Mouse (Mus musculus) embryonic fibroblast, embryonic 13.5 days (primary cell): ENCODE measurements around the gene St3gal4. TPM values are rescaled to one million over a fixed set of nuclear protein-coding genes. Genes with fewer than 3 reads are reported as not detected.

Source experiments
- H3K27ac ChIP-seq: 2 replicates; pipeline ENCODE4 v1.5.1; 2012; ENCODE audit warnings: low read length, control low read depth, inconsistent platforms; ENCODE audit not compliant: insufficient read depth
- H3K4me1 ChIP-seq: 2 replicates; pipeline ENCODE4 v1.6.1; 2011; ENCODE audit warnings: low read length; ENCODE audit not compliant: control insufficient read depth, insufficient read depth
- H3K4me3 ChIP-seq: 2 replicates; pipeline ENCODE4 v1.5.1; 2011; ENCODE audit warnings: mild to moderate bottlenecking, control low read depth, low read length; ENCODE audit not compliant: insufficient read depth
- CTCF ChIP-seq: IDR thresholded peaks from 2 replicates; pipeline ENCODE4 v1.5.1; 2011; ENCODE audit warnings: mild to moderate bottlenecking, control low read depth, low read length, moderate library complexity, borderline replicate concordance; ENCODE audit not compliant: insufficient read depth
- POLR2A ChIP-seq: IDR thresholded peaks from 2 replicates; pipeline ENCODE4 v1.6.1; 2011; ENCODE audit warnings: low read depth, mild to moderate bottlenecking, control low read depth, low read length, moderate library complexity
- polyA plus RNA-seq: library from polyadenylated mRNA; stranded (reverse); fragments of >200 nt; gene quantifications from 2 replicates; pipeline ENCODE4 v1.2.4, GENCODE M21; 2011; ENCODE audit warnings: low read depth; ENCODE audit not compliant: missing spikeins, insufficient read length

St3gal4 gene
- polyA plus RNA-seq, 1 experiment, result 35.4 TPM

GRCm38 (mm10) chr9:35131637-35132397 lies 12.7 kb upstream of the St3gal4 start:
- TF ChIP-seq CTCF, result no peak
- no peak for TF ChIP-seq POLR2A
- H3K27ac ChIP-seq, result no peak overlapping the region
- H3K4me1 ChIP-seq, result peaks cover 11% of the 10 kb centered on the region
- no peak overlapping the region for H3K4me3 ChIP-seq

- no peak overlapping the region for H3K27ac ChIP-seq
- TF ChIP-seq POLR2A (no peak), CTCF (no peak)
- no peak overlapping the region for H3K4me3 ChIP-seq
- peaks cover 1% of the 10 kb centered on the region; the same call in 1 of the 2 replicates for H3K4me1 ChIP-seq
Measured at GRCm38 (mm10) chr9:35128995-35129418, 9.9 kb upstream of the St3gal4 start.

- H3K4me3 ChIP-seq, result no peak overlapping the region
- TF ChIP-seq POLR2A (no peak), CTCF (no peak)
- peaks cover 3% of the 10 kb centered on the region; the same call in 1 of the 2 replicates for H3K4me1 ChIP-seq
- no peak overlapping the region for H3K27ac ChIP-seq
Measured at GRCm38 (mm10) chr9:35128564-35128963, 9.5 kb upstream of the St3gal4 start.

- no peak overlapping the region for H3K27ac ChIP-seq
- H3K4me3 ChIP-seq, result no peak overlapping the region
- peaks cover 3% of the 10 kb centered on the region; the same call in 1 of the 2 replicates for H3K4me1 ChIP-seq
- TF ChIP-seq POLR2A (no peak), CTCF (no peak)
Measured at GRCm38 (mm10) chr9:35127561-35127960, 8.5 kb upstream of the St3gal4 start.

GRCm38 (mm10) chr9:35127147-35127546 lies 8.1 kb upstream of the St3gal4 start:
- no peak overlapping the region for H3K27ac ChIP-seq
- peaks cover 3% of the 10 kb centered on the region; the same call in 1 of the 2 replicates for H3K4me1 ChIP-seq
- H3K4me3 ChIP-seq, result no peak overlapping the region
- TF ChIP-seq POLR2A, result no peak
- TF ChIP-seq CTCF, result no peak

GRCm38 (mm10) chr9:35124678-35124955 lies 5.5 kb upstream of the St3gal4 start:
- Histone ChIP-seq H3K27ac (no peak overlapping the region), H3K4me3 (no peak overlapping the region), H3K4me1 (peaks cover 3% of the 10 kb centered on the region; the same call in 1 of the 2 replicates)
- TF ChIP-seq POLR2A, result no peak
- TF ChIP-seq CTCF, result no peak

- no peak overlapping the region for H3K4me3 ChIP-seq
- no peak overlapping the region for H3K27ac ChIP-seq
- TF ChIP-seq POLR2A (no peak), CTCF (no peak)
- peaks cover 3% of the 10 kb centered on the region; the same call in 1 of the 2 replicates for H3K4me1 ChIP-seq
Measured at GRCm38 (mm10) chr9:35123804-35124677, 5.0 kb upstream of the St3gal4 start.

- Histone ChIP-seq H3K27ac (no peak overlapping the region), H3K4me3 (no peak overlapping the region), H3K4me1 (peaks cover 5% of the 10 kb centered on the region; the same call in 1 of the 2 replicates)
- TF ChIP-seq CTCF (no peak), POLR2A (no peak)
Measured at GRCm38 (mm10) chr9:35123456-35123803, 4.4 kb upstream of the St3gal4 start.

- H3K4me3 ChIP-seq, result no peak overlapping the region
- peaks cover 5% of the 10 kb centered on the region; the same call in 1 of the 2 replicates for H3K4me1 ChIP-seq
- no peak for TF ChIP-seq POLR2A
- no peak overlapping the region for H3K27ac ChIP-seq
Measured at GRCm38 (mm10) chr9:35122551-35123266, 3.6 kb upstream of the St3gal4 start.
